16 mouse cellular contexts compared by ENCODE assay signal in genomic region chr16:34643511-34644259, GRCm38 (mm10). TPM values are rescaled to one million over a fixed set of nuclear protein-coding genes. Genes with fewer than 3 reads are reported as not detected.
A peak's percentile ranks its signal among the peaks of the same experiment; 100 is the strongest.
DNase-seq lines count a peak whose midpoint lies in the region; ATAC-seq and TF ChIP-seq lines count a peak whose summit lies in the region.
"Had no signal": no experiment of that assay in that cellular context is flagged by ENCODE, and none has a peak within 500 bp of the region (broad histone marks: within the 10 kb centered on the region; RNA-seq: fewer than 3 reads in every experiment).

No protein-coding gene starts in this region.

- H3K27ac ChIP-seq in lung, postnatal 0 days (ENCODE audit: low read length) = no peak overlapping the region; the same call in 1 of the 2 replicates
- H3K27ac ChIP-seq: hindbrain, embryonic 10.5 days; liver, embryonic 14.5 days had no signal

- peak; percentile 85 for ATAC-seq in lung, postnatal 0 days
- ATAC-seq: CD4-positive, CD25-positive, alpha-beta regulatory T cell, adult 4 months; intestine, postnatal 0 days; midbrain, embryonic 16.5 days had no signal

- no peaks in the 10 kb centered on the region for H3K36me3 ChIP-seq in lung, postnatal 0 days (ENCODE audit: insufficient read depth, low read length)
- H3K36me3 ChIP-seq: hindbrain, embryonic 10.5 days had no signal

- H3K9ac ChIP-seq in lung, postnatal 0 days (replicated peaks; ENCODE audit: low read depth) = no peak overlapping the region
- H3K9ac ChIP-seq: liver, embryonic 14.5 days had no signal

- peak overlapping the region; percentile 14; the same call in 1 of the 2 replicates for H3K4me2 ChIP-seq in lung, postnatal 0 days (replicated peaks; ENCODE audit: low read depth, low read length)

- peak; percentile 82 for DNase-seq in heart, adult 11 months
- no peak for DNase-seq in heart, postnatal 4 days
- DNase-seq in right cerebral cortex, adult 18-20 months = peak; percentile 72
- no peak for DNase-seq in right cerebral cortex, postnatal 4 days
- DNase-seq in lung, postnatal 0 days (ENCODE audit: low spot score) = peak; percentile 77
- no peak for DNase-seq in neural tube, embryonic 10.5 days (ENCODE audit: extremely low spot score, low spot score)
- no peak for DNase-seq in ovary, postnatal 10 days (ENCODE audit: low spot score)
- DNase-seq in layer of hippocampus, adult 9-10 months (ENCODE audit: low spot score) = no peak

- no peak overlapping the region for H3K4me3 ChIP-seq in lung, postnatal 0 days (ENCODE audit: low read depth, low read length)
- H3K4me3 ChIP-seq: hindbrain, embryonic 10.5 days had no signal

- 21% methylated on average over 8 of the region's 8 CpGs for whole genome bisulfite sequencing in lung, postnatal 0 days

- TF ChIP-seq EP300 in lung, postnatal 0 days (IDR thresholded peaks at IDR 0.05) = no peak

- no peak for TF ChIP-seq CTCF in lung, postnatal 0 days (IDR thresholded peaks at IDR 0.05)

- no peaks in the 10 kb centered on the region; the same call in 1 of the 2 replicates for H3K4me1 ChIP-seq in lung, postnatal 0 days (ENCODE audit: insufficient read depth, low read depth, low read length)

- H3K27me3 ChIP-seq in lung, postnatal 0 days (replicated peaks; ENCODE audit: insufficient read depth, low read length) = no peaks in the 10 kb centered on the region

- no peaks in the 10 kb centered on the region for H3K9me3 ChIP-seq in lung, postnatal 0 days (ENCODE audit: low read length)
- H3K9me3 ChIP-seq: hindbrain, embryonic 10.5 days had no signal

RNA-seq across cellular contexts. Expression of gene Ropn1, which starts 6.0 kb away (rescaled TPM):
- under 1 TPM; 0.95 to 0.99 TPM for total RNA-seq in heart, postnatal 4 days (2021)
- not detected in 2 replicates for polyA plus RNA-seq in lung, postnatal 0 days (2015; fragmentation: Nextera tagmentation; extraction: Ambion mirVana)
- total RNA-seq: common myeloid progenitor, adult 5-6 weeks; gastrocnemius, adult 18-20 months; layer of hippocampus, postnatal 14 days had no signal
- polyA plus RNA-seq: CD4-positive, CD25-positive, alpha-beta regulatory T cell, adult 4 months; hindbrain, embryonic 10.5 days; intestine, postnatal 0 days; liver, embryonic 14.5 days; midbrain, embryonic 16.5 days had no signal

RNA-seq across cellular contexts. Expression of gene Ccdc14, which starts 46.7 kb away (rescaled TPM):
- 1 to 10 TPM; 8.0 to 8.5 TPM for total RNA-seq in heart, postnatal 4 days (2021)
- polyA plus RNA-seq in lung, postnatal 0 days (2015; fragmentation: Nextera tagmentation; extraction: Ambion mirVana) = 2.7 and 2.9 TPM in 2 replicates

Comparison
In these comparisons a context has a peak if more than half of its experiments do, and no peak if none do; other contexts are left out.
1. DNase-seq: peak in heart, adult 11 months (single experiment), right cerebral cortex, adult 18-20 months (single experiment) and lung, postnatal 0 days (single experiment); none in heart, postnatal 4 days (single experiment), right cerebral cortex, postnatal 4 days (single experiment), neural tube, embryonic 10.5 days (single experiment), ovary, postnatal 10 days (single experiment) and layer of hippocampus, adult 9-10 months (single experiment).